Mouse (Mus musculus) retina, postnatal 7 days (tissue): Measurements from ENCODE around the gene Adgrb3.

Experiments
- DNase-seq: peaks from one replicate; pipeline ENCODE4 v3.0.0-alpha.2; 2012; ENCODE audit warnings: low read depth, low spot score

The Adgrb3 gene

DNA sequence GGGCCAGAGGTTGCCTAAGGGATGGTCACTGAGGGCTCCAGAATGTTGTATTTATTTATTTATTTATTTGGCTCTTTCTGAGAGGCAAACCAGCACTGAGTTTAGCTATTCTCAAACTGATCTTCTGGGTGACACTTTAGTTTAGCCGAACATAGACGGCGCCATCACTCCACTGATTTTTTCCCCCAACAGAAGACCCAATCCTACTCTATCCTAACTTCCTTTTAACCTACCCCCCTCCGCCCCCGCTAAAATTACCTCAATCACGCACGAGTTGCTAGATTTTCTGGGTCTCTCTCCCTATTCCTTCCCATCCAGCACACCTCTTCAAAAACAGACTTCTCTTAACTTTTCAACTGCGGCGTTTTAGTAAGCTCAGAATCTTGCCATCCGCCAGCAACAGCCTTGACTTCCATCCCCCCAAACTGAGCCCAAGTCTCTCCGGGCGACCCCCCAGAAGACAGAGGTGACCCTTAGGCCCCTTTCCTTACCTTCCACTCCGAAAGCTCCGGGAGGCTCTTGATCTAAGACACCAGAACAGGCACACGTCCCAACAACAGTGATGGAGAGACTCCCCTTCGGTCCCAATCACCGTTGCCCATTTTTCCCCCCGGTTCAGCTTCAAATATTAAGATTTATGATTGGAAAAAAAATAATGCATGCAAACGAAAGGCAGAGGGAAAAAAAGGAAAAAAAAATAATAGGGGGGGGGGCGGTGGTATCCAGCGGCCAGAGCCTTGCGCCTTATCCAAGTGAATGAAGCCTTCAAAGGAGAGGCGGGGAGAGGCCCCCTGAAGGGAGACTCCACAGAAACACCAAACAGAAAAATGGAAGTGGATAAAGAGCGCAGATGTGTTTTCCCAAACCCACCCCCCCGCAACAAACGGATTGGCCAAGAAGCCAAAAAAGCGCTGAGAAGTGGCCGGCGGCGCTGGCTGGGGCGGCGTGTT is at the start of gene Adgrb3:
Adgrb3 (minus strand) TSS at position 737 of the 950 bp plus-strand sequence.
- no peak for DNase-seq

DNA sequence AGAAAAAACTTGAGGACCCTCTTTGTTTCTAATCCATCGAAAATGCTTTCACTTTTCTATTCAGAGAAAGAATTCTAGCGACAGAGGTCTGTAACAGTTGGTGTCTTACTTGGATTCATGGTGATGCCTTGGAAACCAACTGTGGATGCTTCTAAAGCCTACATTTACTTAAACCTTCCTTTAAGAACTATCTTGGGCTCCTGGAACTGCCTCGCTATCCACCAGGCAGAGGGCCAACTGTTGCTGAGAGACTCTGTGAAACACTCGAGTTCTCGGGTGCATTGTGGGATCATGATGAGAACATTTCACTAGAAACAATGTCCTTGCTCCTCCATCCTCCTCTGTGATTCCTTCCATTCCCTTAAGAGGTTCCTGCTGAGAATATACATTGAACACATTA is 48.0 kb upstream of the Adgrb3 start:
- DNase-seq = no peak

DNA sequence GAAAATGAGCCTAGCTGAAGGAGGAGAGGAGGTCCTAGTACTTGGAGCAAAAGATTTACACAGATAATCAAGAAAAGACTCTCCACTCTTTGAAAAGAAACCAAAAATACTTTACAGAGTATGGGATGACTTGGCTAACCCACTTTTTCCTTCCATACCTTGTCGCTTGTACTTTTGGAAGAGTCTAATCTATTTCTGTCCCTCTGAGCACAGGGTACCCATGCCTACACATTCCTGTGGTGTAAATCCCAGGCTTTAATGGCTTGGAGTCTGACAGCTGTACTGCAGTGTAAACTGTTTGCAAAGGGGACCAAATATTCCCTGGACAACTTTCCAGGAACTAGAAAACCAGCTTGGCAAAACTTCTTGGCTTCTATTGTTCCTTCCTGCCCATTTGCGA is 28.0 kb upstream of the Adgrb3 start:
- no peak for DNase-seq

DNA sequence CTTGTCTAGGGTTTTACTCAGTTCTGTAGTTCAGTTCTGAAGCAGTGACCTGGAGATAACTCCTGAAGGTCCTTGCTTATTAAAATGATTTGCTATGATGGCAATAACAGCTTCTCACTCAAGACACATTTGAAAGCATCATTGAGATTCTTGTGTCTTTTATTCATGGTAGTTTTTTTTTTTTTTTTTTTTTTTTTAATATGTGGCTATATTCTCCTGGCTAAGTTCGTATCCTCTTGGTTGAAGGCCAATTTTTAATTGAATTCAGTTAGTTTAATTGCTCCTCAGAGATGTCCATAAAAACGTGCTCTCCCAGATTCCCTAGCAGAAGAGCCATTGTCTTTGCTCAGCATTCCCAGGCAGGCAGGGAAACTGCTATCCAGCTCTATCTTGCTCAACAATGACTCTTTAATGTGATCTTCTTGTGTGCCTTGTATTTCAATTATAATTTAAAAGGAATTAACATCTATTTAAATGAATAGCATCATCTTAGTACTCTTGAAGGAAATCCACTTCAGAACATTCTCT is 25.0 kb upstream of the Adgrb3 start:
- no peak for DNase-seq

DNA sequence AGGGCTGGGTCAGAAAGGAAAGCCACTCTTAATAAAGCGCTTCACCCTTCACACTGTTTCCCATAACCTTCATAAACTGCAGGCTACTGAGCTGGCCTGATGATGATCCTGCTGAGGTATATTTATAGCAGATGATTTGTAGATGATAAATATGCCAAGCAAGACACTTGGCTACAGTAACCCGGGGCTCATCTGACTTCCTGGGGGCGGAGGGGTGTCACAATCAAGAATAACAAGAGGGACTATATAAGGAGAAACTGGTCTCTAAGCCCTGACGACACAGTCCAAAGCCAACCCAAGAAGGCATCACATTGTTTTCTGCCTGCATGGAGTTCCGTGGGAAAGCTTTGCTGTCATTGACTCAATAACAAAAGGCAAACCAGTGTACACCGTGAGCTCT is 2.8 kb upstream of the Adgrb3 start:
- no peak for DNase-seq

DNA sequence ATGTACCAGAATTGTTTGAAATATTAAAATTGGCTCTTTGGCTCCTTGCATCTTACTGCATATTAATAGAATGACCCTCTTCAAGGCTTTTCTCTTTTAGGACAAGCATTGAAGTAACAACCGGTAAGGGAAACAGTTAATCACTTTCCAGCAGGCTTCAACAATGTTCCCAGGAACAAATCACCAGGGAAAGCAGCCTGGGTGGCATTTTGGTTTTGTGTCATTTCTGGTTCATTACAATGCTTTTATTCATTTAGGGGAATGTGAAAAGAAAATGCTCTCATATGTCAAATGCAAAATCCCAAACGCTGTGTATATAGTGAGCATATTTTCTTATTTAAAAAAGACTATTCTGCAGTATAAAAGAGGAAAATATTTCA is 2.0 kb upstream of the Adgrb3 start:
- no peak for DNase-seq

DNA sequence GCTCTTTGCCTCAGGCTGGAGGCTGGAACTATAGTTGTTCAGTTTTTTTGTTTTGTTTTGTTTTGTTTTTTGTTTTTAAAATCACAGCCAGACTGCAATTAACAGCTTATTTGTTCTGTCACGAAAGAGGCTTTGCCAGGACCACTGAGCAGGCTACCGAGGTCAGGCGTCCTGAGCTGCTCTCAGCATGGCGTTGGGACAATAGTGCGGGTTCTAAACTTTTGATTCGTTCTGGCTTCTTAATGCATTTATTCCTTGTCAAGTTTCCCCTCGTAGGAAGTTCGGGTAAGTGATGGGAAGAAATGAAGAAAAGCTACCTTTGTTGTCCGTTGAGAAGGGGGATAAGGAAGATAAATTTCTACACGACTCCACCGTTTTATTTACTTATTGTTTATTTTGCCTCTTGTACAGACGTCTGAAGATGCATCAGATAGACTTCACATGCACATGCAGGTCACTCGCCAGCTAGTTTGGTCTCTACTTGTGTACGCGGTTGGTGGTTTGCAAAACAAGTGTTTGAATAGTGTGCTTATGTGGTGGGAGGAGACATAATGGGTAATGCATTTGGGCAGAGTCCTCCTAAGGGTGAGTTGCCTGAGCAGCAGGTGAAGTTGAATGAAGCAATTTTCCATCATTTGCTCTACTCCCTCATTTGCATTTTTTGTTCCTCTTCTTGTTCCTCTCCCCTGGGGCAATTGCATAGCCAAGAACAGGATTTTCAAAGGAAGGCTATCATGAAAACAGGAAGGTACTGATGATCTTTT is 1.4 kb upstream of the Adgrb3 start:
- DNase-seq = no peak

DNA sequence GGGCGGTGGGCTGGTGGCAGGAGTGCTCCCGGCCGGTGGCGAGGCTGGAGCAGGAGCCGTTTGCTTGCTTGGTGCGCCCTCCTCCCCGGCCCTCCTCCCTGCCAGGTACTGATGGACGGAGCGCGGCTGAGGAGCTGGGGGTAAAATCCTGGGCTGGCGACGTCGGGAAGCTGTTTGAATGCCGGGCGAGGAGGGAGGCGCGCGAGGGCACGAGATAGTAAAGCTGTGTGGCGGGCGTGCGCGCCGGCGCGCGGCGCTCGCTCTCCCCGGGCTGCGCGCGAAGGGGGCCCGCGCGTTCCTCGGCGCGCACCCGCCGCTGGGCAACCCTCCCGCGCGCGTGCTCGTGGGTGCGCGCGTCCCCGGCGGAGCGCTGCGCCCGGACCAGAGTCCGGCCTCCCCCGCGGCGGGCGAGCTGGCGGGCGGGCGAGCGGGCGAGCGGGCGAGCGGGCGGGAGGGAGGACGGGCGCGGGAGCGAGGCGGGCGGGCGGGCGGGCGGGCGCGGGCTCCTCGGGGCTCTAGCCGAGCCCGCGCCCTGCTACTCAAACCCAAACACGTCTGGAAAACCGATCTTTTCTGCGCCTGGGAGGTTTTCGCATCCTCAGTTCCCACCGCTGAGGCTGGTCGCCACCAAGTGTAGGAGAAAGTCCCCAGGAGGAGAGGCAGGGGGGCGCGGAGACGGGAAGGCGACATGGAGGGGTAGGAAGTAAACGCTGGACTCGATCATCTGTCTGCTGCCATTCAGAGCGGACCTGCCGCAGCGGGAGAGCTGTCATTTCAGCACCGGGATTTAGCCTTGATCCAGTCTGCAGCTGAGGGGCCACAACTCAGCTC is 629 bp upstream of the Adgrb3 start:
- DNase-seq = peak; percentile 82

DNA sequence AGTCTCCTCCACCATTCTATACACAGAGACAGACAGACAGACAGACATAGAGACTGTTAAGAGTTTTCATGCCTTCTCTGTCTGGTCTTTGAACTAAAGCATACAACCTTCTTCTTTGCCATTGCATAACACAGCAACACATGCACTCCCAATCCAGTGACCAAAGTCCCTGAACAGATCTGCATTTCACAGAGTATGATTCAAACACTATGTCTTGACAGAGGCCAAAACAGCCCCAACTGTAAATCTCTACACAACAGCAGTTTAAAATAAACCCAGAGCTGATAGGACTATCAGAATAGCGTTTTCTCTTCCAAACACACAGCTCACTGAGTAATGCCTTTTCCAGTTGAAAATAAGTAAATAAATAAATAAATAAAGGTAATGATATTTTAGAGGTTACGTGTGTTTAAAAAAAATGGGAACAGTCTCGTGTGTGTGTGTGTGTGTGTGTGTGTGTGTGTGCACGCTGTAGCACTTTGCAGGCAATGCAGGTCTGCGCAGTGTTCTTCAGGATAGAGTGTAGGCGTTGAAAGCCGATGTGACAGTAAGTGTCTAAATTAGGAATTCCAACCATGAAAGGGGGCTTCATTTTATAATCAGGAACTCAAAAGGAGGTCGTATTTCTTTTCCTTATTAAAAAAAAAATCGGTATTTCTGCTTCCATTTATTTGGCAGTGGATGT is 1.3 kb downstream of the Adgrb3 start:
- DNase-seq = no peak

DNA sequence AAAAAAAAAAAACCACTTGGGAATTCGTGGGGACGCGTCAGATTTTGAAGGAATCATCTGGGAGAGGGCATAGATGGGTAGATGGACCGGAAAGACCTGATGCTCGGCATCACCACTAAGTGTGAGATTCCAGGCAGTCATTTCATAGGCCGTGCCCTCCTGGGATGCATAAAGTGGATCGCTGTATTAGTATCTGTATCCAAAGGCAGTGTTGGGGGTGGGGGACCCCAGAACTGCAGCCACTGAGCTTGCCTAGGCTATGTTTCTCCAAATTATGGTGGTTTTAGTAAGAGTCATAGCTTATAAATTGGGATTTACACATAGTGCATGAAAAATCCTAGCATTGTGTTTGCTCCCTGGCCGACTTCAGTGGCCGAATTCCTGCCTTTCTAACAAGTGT is 2.1 kb downstream of the Adgrb3 start:
- no peak for DNase-seq

DNA sequence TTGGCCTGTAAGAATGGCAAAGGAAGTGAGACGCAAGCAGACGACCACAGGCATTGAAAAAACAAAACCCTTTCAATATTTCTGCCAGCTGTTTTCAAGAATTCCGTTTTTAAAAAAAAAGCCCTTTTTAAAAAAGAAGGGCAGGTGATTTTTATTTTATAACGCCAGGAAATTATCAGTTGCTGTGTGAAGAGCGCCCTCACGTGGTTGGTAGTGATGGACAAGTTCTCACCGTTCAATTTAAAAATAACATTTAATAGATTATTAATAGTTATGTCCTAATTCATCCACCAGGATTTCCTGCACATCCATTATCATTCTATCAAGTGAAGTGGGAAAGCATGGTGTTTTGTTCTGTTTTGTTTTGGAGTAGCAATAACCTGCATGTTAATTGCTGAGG is 2.7 kb downstream of the Adgrb3 start:
- peak; percentile 34 for DNase-seq

DNA sequence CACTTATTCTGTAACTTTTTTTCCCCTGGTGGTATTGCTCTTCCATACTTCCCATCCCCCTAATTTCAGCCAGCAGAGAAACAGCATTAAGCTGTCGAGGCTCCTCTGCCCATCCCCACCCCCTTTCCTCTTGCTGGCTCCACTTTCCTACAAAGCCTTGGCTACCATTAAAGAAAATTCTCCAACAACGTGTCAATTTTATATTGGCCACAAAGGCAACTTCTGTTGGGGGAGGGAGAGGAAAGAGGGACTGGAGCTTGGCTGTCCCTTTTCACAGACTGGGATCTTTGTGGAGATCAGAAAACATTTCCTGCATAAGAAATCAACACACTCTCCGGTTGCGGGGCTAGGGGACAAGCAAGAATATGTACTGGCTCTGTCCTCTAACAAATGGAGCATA is 4.9 kb downstream of the Adgrb3 start:
- DNase-seq = no peak

DNA sequence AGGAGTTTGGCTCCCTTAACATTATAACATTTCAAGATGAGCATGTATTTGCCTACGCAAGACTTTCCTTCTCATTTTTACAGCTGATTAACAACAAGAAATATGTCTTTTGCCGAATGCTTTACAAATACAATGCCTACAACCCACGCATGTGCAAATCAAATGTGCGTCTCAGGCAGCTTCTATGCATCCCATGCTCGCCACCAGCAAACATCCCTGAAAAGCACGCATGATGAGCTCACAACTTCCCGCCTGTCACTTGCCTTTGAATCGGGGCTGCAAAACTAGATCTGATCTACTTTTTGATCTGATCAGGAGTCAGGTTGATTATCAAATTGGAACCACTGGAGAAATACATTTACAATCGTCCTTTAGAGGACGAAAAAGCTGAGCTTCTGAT is 5.5 kb downstream of the Adgrb3 start:
- no peak for DNase-seq

DNA sequence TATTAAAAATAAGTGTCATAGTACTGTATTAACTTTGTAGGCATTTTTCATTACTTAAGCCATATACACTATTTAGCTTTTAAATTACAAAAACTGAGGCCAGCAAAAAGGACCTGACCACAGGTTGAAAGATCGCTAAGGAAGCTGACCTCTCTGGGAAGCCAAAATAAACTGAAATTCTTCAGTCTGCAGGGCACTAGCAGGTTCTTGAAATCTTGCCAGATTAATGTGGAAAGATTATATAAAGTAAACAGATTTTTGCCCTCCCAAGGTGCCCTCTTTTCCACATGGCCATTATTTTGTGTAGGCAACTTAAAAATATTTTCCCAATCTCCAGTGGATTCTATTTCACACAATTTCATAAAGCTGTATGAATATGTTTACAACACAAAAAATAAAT is 14.0 kb downstream of the Adgrb3 start:
- no peak for DNase-seq

DNA sequence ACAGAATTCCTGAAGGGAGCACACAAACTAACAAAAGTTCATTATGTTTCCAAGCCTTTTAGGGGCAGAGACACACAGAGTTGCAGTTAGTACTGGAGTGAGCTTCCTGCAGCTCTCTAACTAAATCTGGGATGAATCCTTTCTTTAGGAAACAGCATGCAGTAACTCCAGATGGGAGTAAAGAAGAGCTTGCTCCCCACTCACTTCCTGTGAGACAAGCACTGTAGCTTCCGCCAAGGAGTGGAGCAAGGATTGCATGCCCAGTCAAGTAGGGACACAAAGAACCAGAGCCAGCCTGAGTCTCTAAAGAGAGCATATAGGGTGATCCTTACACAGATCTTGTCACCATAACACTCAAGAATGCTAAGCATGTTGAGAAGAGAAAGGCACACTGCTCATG is 50.7 kb downstream of the Adgrb3 start:
- DNase-seq = no peak

DNA sequence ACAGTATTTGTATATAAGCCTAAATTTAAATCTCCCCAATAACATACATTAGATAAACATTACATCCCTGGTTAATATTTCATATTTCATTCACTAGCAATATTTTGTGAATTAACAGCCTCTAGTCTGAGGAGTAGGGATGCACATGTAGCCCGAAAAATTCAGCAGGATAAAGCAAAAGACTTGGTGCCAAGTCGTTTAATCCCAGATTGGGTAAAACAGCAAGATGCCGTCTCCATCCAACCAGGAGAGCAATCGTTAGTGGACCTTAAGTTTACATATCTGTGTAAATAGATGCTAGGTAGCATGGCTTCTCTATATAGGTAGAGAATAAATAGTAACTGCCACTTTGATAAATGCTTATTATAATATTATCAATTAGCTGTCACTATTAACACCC is 52.0 kb downstream of the Adgrb3 start:
- DNase-seq = no peak

DNA sequence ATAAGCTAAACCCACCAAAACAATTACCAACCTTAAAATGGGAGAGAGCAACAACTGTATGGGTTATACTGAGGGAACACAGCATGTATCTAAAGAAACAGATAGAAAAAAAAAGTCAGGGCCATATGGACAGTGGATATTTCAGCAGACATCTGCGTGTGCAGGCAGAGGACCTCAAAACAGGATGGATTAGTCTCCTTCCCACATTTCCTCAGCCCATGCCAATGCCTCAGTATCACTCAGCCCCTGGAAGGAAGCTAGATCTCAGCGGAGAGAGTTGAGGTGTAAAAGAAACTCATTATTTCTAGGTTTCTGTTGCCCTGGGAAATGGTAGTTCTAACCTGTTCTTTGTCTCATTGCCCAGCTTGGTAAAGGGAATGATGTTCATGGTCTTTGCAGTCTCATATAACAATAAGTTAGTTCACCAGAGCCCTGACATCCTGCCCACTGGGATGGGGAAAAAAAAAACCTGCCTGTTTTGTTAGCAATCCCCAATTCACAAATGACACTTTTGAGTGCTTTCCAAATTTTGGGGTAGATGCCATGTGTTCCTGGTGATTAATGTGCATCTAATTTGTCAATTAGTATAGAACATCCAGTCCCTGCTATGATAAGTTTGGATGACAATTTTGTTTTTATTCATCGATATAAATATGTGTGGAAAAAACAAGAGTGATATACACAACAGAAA is 53.9 kb downstream of the Adgrb3 start:
- DNase-seq = no peak

DNA sequence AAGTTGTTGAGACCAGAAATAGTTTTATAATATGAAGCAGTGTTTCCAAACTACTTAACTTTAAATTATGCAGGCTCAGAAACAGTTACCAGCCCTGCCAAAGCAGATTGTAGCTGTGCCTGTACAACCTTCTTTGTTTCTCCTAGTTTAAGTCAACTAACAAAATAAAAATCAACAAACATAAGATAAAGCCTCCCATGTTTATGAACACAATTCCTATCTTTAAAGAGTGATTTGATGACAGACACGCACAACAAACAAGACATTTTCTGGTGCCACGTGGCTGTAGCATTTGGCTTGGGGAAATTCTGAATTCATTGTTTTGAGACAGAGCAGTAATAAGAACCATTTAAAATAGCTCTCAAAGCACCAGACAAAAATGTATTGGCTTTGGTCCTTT is 60.5 kb downstream of the Adgrb3 start:
- DNase-seq = no peak

DNA sequence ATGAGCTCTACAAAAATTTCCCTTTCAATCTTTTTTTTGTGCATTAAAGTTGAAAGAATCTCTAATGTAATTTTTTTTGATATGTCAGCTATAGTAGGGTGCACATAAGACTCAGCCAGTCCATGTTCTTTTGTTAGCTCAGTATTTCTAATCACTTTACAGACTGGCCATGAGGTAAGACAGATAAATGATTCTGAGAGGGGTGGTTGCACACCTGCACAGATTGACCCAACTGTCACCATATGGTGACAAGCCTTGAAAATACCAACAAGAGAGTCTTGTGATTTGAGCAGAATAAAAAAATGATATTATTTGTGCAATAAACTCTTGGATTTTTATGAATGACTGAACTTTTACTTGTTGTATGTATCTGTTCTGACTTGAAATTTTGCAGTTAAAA is 74.2 kb downstream of the Adgrb3 start:
- no peak for DNase-seq

DNA sequence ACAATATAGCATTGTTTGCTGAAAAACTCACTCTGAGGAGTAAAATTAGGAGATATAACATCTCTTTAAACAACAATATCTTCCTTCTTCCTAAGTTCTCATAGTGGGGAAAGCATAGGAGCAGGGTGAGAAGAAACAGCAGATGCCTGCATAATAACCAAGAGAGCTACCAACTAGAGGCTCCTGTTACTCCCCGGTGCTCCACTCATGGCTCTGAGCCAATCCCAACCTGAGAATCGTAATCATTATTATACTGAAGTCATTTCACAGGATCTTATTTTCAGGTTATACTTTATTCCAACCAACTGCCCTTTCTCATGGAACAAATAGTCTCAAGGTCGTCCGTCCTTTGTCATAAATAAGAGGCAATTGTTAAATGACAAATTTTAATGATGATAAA is 75.0 kb downstream of the Adgrb3 start:
- no peak for DNase-seq

DNA sequence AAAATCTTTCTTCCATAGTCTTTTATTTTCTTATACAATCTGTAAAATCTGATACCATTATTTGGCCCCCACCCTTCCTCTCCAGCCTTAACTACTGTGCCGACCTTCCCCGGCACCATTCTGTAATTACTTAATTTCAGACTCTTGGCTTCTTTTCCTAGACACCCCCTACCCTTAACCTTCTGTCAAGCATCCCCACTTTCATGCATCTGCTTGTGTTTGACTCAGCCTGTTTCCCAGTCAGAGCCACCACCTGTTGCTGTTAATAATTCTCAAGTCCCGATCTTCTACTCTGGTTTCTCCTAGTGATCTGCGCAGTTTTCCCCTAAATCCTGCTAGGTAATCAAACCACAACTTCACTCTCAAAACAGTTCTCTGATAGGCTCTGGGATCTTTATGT is 83.9 kb downstream of the Adgrb3 start:
- DNase-seq = no peak
